Mouse (Mus musculus): ENCODE data around the gene Prickle1.

DNA sequence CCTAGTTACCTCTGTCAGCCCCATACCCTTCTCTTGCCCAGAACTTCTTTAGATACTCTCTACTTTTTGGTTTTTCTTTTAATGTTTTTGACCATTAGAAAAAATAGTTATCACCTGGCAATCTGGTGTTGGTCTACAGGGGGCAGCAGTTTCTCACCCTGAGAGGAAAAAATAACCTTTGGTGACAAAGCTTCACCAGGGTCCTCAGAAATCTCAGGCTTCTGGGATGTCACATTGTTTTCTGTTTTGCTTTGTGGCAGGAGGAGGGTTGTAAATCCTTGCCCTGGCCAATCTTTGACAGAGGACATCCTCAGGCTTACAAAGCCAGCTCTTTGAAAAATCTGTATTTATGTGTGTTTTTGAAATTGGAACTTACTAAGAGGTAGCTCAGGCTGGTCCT, 139.7 kb downstream of the Prickle1 start:
- TF ChIP-seq BHLHE40 (IDR thresholded peaks at IDR 0.05; ENCODE audit: low read depth, low read length) (no peak), MAZ (IDR thresholded peaks at IDR 0.05; ENCODE audit: low read depth, low read length) (no peak), USF1 (IDR thresholded peaks at IDR 0.05; ENCODE audit: low read depth, low read length) (no peak), SIN3A (IDR thresholded peaks at IDR 0.05; ENCODE audit: low read length) (no peak)
